Mouse (Mus musculus): ENCODE results near the gene Gpd1l. TPM values are rescaled to one million over a fixed set of nuclear protein-coding genes. Genes with fewer than 3 reads are reported as not detected.
"Not testable (repeated sequence)": the region's sequence is repeated elsewhere in the genome, so short reads cannot be mapped to it uniquely, and the experiment has no call there.

Gpd1l gene
- polyA plus RNA-seq (2014; fragmentation: Nextera tagmentation; extraction: Ambion mirVana) = 13.0 and 13.9 TPM in 2 replicates

DNA sequence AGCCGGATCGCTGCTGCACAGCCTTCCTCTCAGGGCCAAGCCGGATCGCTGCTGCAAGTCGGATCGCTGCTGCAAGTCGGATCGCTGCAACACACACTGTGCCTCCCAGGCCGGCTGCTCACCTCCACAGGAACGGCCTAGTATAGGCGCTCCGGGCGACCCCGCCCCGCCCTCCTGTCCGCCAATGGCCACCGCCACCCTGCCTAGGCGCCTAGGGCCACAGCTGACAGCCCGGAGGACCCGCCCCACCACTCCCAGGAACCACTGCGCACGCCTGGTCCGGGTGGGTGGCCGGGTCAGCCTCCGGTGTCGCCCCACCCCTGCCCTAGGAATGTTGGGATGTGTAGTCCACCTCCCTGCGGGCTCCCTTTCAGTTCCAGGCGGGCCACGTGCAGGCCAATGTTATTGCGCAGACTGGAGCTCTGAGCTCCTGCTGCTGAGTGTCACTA lies at the start of gene Gpd1l:
Gene Gpd1l (minus strand): TSS at position 265 of the 449 bp plus-strand sequence.
- no peaks in the 10 kb centered on the region for H3K9me3 ChIP-seq (ENCODE audit: low read depth, low read length)
- under 1% methylated on average over 30 of the region's 30 CpGs for WGBS
- peak within 1 kb of the TSS; percentile 71 for H3K4me3 ChIP-seq (ENCODE audit: low read depth, low read length)
- peak; percentile 96 for DNase-seq
- 0 out of 2 replicates have a peak, but pooled peaks cover 7% of the 10 kb centered on the region for H3K4me1 ChIP-seq (ENCODE audit: insufficient read depth)
- H3K27me3 ChIP-seq (ENCODE audit: insufficient read depth, low read length) = no peaks in the 10 kb centered on the region
- no peak for TF ChIP-seq CTCF (IDR thresholded peaks at IDR 0.05; ENCODE audit: low read depth)
- H3K4me2 ChIP-seq = peak within 1 kb of the TSS; percentile 98
- peak; percentile 99 for ATAC-seq (ENCODE audit: insufficient read depth)
- H3K9ac ChIP-seq = peak within 1 kb of the TSS; percentile 72
- peak within 1 kb of the TSS; percentile 48 for H3K27ac ChIP-seq (ENCODE audit: low read depth)
- no peaks in the 10 kb centered on the region for H3K36me3 ChIP-seq (ENCODE audit: insufficient read depth)

DNA sequence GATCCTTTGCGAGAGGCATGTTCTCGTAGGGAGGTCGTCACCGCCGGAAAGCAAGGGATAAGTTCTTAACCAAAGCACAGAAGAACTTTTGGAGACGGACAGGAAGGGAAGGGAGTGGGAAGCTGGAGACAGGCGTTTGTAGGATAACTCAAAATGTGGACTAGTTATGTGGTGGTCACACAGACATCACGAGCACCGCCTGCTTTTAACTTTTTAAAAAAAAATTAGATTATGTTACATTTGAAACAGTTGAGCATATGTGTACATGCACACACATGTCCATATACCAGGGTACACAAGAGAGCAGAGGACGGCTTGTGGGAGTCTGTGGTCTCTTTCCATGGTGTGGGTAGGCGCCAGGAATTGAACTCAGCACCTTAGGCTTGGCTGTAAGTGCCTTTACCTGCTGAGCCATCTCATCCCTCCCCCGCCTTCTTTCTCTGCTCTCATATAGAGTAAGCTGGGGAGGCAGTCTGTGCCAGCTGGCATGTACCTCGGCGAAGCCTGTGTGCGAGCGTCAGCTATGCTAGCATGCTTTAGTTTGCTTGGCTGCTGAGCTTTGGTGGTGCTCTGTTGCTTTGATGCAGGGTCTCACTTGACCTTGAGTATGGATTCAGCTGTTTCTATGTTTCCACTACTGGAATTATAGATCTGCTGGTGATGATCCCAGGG lies 49.0 kb upstream of the Gpd1l start, which contains the start of gene Rps27rt:
Gene Rps27rt (minus strand): TSS at position 51 of the 672 bp plus-strand sequence.
- ATAC-seq (ENCODE audit: insufficient read depth) (no peak), DNase-seq (no peak)
- no peaks in the 10 kb centered on the region for H3K36me3 ChIP-seq (ENCODE audit: insufficient read depth)
- no peak within 1 kb of the TSS for H3K4me3 ChIP-seq (ENCODE audit: low read depth, low read length)
- H3K4me1 ChIP-seq (ENCODE audit: insufficient read depth) = no peaks in the 10 kb centered on the region
- TF ChIP-seq CTCF (IDR thresholded peaks at IDR 0.05; ENCODE audit: low read depth) = no peak
- H3K9ac ChIP-seq = no peak within 1 kb of the TSS
- no peak within 1 kb of the TSS for H3K4me2 ChIP-seq
- H3K9me3 ChIP-seq (ENCODE audit: low read depth, low read length) = no peaks in the 10 kb centered on the region
- peaks cover 7% of the 10 kb centered on the region for H3K27me3 ChIP-seq (ENCODE audit: insufficient read depth, low read length)
- H3K27ac ChIP-seq (ENCODE audit: low read depth) = no peak within 1 kb of the TSS
- WGBS = 90% methylated on average over 16 of the region's 16 CpGs

DNA sequence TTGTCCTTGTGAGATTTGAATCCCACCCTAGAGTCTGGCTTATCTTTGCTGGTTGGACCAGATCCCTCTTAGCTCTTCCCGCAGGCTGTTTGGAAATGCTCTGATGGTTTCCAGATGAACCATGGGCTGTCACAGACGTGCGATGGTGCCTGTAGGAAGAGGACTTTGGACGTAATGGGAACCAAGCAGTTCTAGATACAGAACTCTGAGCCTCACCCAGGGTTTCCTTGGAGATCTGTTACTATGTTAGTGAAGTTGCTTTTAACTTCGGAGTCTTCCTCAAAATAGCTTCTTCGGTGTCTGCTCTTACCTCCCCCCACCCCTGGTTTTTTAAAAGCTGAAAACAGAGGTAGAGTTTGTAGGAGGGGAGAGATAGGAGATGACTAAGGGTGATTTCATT lies 46.2 kb upstream of the Gpd1l start:
- Histone ChIP-seq H3K27me3 (ENCODE audit: insufficient read depth, low read length) (peaks cover 7% of the 10 kb centered on the region), H3K9me3 (ENCODE audit: low read depth, low read length) (no peaks in the 10 kb centered on the region), H3K4me1 (ENCODE audit: insufficient read depth) (no peaks in the 10 kb centered on the region), H3K4me3 (ENCODE audit: low read depth, low read length) (no peak overlapping the region), H3K27ac (ENCODE audit: low read depth) (no peak overlapping the region), H3K9ac (no peak overlapping the region), H3K36me3 (ENCODE audit: insufficient read depth) (no peaks in the 10 kb centered on the region), H3K4me2 (peak overlapping the region; percentile 86; the same call in 1 of the 2 replicates)
- 48% methylated on average over 6 of the region's 6 CpGs for WGBS
- no peak for TF ChIP-seq CTCF (IDR thresholded peaks at IDR 0.05; ENCODE audit: low read depth)
- DNase-seq = peak; percentile 13
- no peak for ATAC-seq (ENCODE audit: insufficient read depth)

DNA sequence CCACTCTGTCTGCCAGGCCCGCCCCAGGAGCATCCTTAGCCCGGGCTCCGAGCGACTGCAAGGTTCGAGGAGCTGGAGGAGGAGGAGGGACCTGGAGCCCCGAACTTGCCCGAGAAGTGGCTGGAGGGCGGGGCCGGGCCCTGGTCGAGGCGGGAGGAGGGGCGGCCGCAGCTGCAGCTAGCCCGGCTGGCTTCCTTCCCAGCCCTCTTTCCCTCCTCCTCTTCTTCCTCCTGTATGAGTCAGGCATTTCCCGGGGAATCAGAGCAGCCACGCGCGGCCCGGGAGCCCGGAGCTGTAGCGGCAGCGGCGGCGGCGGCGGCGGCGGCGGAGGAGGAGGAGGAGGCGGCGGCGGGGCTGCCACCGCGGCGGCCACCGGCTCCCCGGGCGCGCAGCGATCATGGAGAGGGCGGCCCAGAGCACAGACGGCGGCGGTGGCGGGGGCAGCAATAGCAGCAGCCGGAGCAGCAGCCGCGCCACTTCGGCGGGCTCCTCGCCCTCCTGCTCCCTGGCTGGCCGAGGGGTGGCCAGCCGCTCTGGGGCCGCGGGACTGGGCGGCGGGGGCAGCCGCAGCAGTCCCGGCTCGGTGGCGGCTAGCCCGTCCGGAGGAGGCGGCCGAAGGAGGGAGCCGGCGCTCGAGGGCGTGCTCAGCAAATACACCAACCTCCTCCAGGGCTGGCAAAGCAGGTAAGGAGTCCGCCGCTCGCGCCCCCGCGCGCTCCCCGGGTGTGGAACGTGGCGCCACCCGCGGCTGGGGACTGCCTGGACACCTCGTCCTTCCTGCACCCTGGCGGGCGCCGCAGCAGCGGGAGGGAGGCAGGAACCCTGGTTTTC lies 44.7 kb upstream of the Gpd1l start, which contains the start of gene Osbpl10:
Gene Osbpl10 (plus strand): TSS at position 289 of the 831 bp plus-strand sequence.
- ATAC-seq (ENCODE audit: insufficient read depth) (peak; percentile 81), DNase-seq (peak; percentile 90)
- under 1% methylated on average over 78 of the region's 86 CpGs for WGBS
- H3K27ac ChIP-seq (ENCODE audit: low read depth) = peak within 1 kb of the TSS; percentile 88
- H3K9ac ChIP-seq = peak within 1 kb of the TSS; percentile 77
- peak within 1 kb of the TSS; percentile 86 for H3K4me2 ChIP-seq
- H3K4me1 ChIP-seq (ENCODE audit: insufficient read depth) = no peaks in the 10 kb centered on the region
- peak; percentile 39 for TF ChIP-seq CTCF (IDR thresholded peaks at IDR 0.05; ENCODE audit: low read depth)
- H3K9me3 ChIP-seq (ENCODE audit: low read depth, low read length) = no peaks in the 10 kb centered on the region
- H3K4me3 ChIP-seq (ENCODE audit: low read depth, low read length) = peak within 1 kb of the TSS; percentile 75
- H3K36me3 ChIP-seq (ENCODE audit: insufficient read depth) = no peaks in the 10 kb centered on the region
- H3K27me3 ChIP-seq (ENCODE audit: insufficient read depth, low read length) = peaks cover 7% of the 10 kb centered on the region

DNA sequence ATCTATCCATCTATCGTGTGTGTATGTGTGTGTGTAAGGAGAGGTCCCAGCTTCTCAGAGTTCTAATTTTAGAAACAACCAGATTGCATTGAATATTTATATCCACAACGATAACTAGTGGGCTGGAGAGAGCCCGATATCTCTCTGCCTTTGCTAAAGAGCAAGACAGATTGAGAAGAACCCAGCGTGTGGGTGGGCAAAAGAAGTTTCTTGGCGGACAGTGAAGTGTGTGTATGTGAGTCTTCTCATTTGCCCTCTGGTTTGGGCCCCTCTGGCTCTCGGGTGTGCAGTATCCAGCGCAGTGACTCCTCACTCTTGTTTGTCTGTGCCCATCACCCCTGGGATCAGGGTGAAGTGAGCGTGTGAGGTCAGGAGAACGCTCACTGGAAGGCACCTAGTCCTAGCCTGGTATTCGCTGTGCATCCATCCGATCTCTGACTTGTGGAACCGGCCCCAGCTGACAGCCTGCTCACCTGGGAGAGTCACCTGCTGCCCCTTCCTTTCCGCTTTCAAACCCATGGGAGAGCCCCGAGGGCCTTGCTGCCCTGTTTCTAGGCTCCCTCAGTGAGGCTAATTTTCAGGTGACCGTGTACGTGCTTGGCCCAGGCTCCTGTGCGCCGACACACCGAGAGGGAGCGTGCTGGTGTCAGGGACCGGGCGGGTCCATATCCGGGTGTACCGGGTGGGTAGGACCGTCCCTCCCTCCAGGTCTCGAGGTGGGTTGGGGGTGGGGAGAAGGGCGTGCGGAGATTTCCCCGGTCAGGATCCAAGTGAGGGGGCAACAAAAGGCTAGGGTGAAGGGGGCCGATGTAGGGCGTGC lies 43.9 kb upstream of the Gpd1l start:
- Histone ChIP-seq H3K9me3 (ENCODE audit: low read depth, low read length) (no peaks in the 10 kb centered on the region), H3K4me3 (ENCODE audit: low read depth, low read length) (peak overlapping the region; percentile 75), H3K4me2 (peak overlapping the region; percentile 86), H3K27ac (ENCODE audit: low read depth) (peak overlapping the region; percentile 88), H3K36me3 (ENCODE audit: insufficient read depth) (no peaks in the 10 kb centered on the region), H3K27me3 (ENCODE audit: insufficient read depth, low read length) (peaks cover 7% of the 10 kb centered on the region), H3K9ac (peak overlapping the region; percentile 77), H3K4me1 (ENCODE audit: insufficient read depth) (no peaks in the 10 kb centered on the region)
- TF ChIP-seq CTCF (IDR thresholded peaks at IDR 0.05; ENCODE audit: low read depth) = no peak
- peak; percentile 72 for ATAC-seq (ENCODE audit: insufficient read depth)
- WGBS = 6% methylated on average over 31 of the region's 31 CpGs
- DNase-seq = peak; percentile 32

DNA sequence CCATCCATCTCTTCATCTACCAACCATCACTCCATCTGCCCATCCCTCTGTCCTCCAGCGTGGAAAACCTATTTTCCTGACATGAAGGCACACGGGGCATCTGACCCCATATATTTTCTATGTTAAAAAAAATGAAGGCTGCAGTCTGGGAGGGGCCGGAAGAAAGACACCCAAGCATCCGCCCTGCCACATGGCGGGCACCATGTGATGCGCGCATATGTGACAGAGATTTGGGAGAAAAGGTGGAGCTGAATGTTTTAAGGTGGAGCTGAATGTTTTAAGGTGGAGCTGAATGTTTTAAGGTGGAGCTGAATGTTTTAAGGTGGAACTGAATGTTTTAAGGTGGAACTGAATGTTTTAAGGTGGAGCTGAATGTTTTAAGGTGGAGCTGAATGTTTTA lies 32.5 kb upstream of the Gpd1l start:
- H3K9ac ChIP-seq; H3K4me3 ChIP-seq (ENCODE audit: low read depth, low read length); H3K27ac ChIP-seq (ENCODE audit: low read depth); H3K9me3 ChIP-seq (ENCODE audit: low read depth, low read length); DNase-seq; H3K36me3 ChIP-seq (ENCODE audit: insufficient read depth); H3K4me1 ChIP-seq (ENCODE audit: insufficient read depth); H3K4me2 ChIP-seq; ATAC-seq (ENCODE audit: insufficient read depth); H3K27me3 ChIP-seq (ENCODE audit: insufficient read depth, low read length): not testable (repeated sequence)
- 77% methylated on average over 7 of the region's 7 CpGs for WGBS
